Comparison of ENCODE assay signal across 22 mouse cellular contexts in the genomic region with DNA sequence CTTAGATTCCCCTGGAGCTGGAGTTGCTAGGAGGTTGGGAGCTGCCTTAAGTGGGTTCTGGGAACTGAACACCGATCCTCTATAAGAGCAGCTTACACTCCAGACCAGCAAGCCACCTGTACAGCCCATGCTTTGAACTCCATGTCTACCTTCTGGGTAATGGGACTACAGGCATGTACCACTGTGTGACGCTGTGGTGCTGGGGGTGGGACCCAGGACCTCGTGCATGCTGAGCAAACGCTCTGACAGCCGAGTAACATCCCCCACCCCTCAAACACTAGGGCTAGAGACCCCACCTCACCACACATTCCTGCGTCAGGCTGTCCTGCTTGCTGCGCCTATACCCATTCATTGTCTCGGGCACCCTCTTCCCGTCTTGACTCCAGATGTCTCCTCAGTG. TPM values are rescaled to one million over a fixed set of nuclear protein-coding genes. Genes with fewer than 3 reads are reported as not detected.
"Had no signal": no experiment of that assay in that cellular context is flagged by ENCODE, and none has a peak within 500 bp of the region (broad histone marks: within the 10 kb centered on the region; RNA-seq: fewer than 3 reads in every experiment).

No protein-coding gene starts in this region.

- H3K4me3 ChIP-seq: liver, embryonic 15.5 days; midbrain, embryonic 10.5 days; midbrain, embryonic 12.5 days; myocyte; neural tube, embryonic 13.5 days; neural tube, embryonic 15.5 days; stomach, embryonic 15.5 days had no signal

- H3K9ac ChIP-seq: liver, embryonic 15.5 days; lung, embryonic 14.5 days; midbrain, embryonic 12.5 days; neural tube, embryonic 13.5 days; neural tube, embryonic 15.5 days; stomach, embryonic 15.5 days had no signal

- H3K27me3 ChIP-seq: liver, embryonic 15.5 days; midbrain, embryonic 12.5 days; neural tube, embryonic 13.5 days; neural tube, embryonic 15.5 days; stomach, embryonic 15.5 days had no signal

- H3K4me1 ChIP-seq: liver, embryonic 15.5 days; midbrain, embryonic 10.5 days; midbrain, embryonic 12.5 days; neural tube, embryonic 13.5 days; neural tube, embryonic 15.5 days; stomach, embryonic 15.5 days had no signal

- H3K9me3 ChIP-seq: liver, embryonic 15.5 days; midbrain, embryonic 10.5 days; midbrain, embryonic 12.5 days; neural tube, embryonic 13.5 days; neural tube, embryonic 15.5 days; stomach, embryonic 15.5 days had no signal

- ATAC-seq: midbrain, embryonic 16.5 days had no signal

- H3K27ac ChIP-seq: liver, embryonic 15.5 days; midbrain, embryonic 10.5 days; midbrain, embryonic 12.5 days; neural tube, embryonic 13.5 days; neural tube, embryonic 15.5 days; stomach, embryonic 15.5 days had no signal

- DNase-seq: lung, adult 18-20 months; lung, embryonic 14.5 days; lung, postnatal 10 days; midbrain, embryonic 14.5 days; retina, postnatal 1 day; right cerebral cortex, adult 18-20 months; right cerebral cortex, postnatal 25 days; right cerebral cortex, postnatal 4 days; thymus, adult 2 months; thymus, postnatal 25 days had no signal

- H3K4me2 ChIP-seq: liver, embryonic 15.5 days; lung, embryonic 14.5 days; midbrain, embryonic 12.5 days; neural tube, embryonic 13.5 days; neural tube, embryonic 15.5 days; stomach, embryonic 15.5 days had no signal

- H3K36me3 ChIP-seq: liver, embryonic 15.5 days; midbrain, embryonic 10.5 days; midbrain, embryonic 12.5 days; neural tube, embryonic 13.5 days; neural tube, embryonic 15.5 days; stomach, embryonic 15.5 days had no signal

RNA-seq across cellular contexts. Expression of a gene that starts 48.6 kb away (rescaled TPM):
- polyA plus RNA-seq: liver, embryonic 15.5 days; lung, embryonic 14.5 days; lung, embryonic 16.5 days; neural tube, embryonic 11.5 days; small intestine, adult 2 months; spleen, adult 2 months; thymus, adult 2 months had no signal
